Mouse (Mus musculus) heart, adult 2 months (tissue): ENCODE results near the gene Ttc28. TPM values are rescaled to one million over a fixed set of nuclear protein-coding genes. Genes with fewer than 3 reads are reported as not detected.
A peak's percentile ranks its signal among the peaks of the same experiment; 100 is the strongest.

ENCODE experiments used
- DNase-seq, 2 experiments: peaks; one replicate each; pipeline ENCODE4 v3.0.0; 2021
- H3K27ac ChIP-seq: fragments of 200-600 bp; 2 replicates; pipeline ENCODE4 v1.8.1; 2022
- H3K27me3 ChIP-seq: fragments of 200-500 bp; 2 replicates; pipeline ENCODE4 v1.6.1; 2012; ENCODE audit warnings: mild to moderate bottlenecking, low read length, inconsistent platforms, mixed read lengths; ENCODE audit not compliant: control insufficient read depth, insufficient read depth
- H3K36me3 ChIP-seq: fragments of 200-500 bp; 2 replicates; pipeline ENCODE4 v1.6.1; 2012; ENCODE audit warnings: low read length, inconsistent platforms; ENCODE audit not compliant: control insufficient read depth, insufficient read depth
- H3K4me1 ChIP-seq: fragments of 200-500 bp; 2 replicates; pipeline ENCODE4 v1.6.1; 2011; ENCODE audit warnings: low read length; ENCODE audit not compliant: control insufficient read depth, insufficient read depth
- H3K4me3 ChIP-seq: fragments of 200-600 bp; 2 replicates; pipeline ENCODE4 v1.8.1; 2022
- H3K79me2 ChIP-seq: fragments of 200-500 bp; replicated peaks from 2 replicates; pipeline ENCODE4 v1.6.1; 2012; ENCODE audit warnings: mild to moderate bottlenecking, inconsistent platforms, low read length, moderate library complexity, mixed read lengths; ENCODE audit not compliant: control insufficient read depth, insufficient read depth
- H3K9ac ChIP-seq: fragments of 200-500 bp; 2 replicates; pipeline ENCODE4 v1.6.1; 2012; ENCODE audit warnings: low read depth, mild to moderate bottlenecking, control low read depth, inconsistent platforms, low read length, mixed read lengths
- CTCF ChIP-seq: fragments of 200-600 bp; IDR thresholded peaks from 2 replicates; pipeline ENCODE4 v1.8.1; 2022; ENCODE audit warnings: antibody characterized with exemption, mild to moderate bottlenecking, moderate library complexity
- EP300 ChIP-seq: fragments of 200-500 bp; IDR thresholded peaks from 2 replicates; pipeline ENCODE4 v1.6.1; 2011; ENCODE audit warnings: low read depth, low read length, control low read depth; ENCODE audit not compliant: insufficient read depth
- POLR2A ChIP-seq: fragments of 200-500 bp; IDR thresholded peaks from 2 replicates; pipeline ENCODE4 v1.6.1; 2011; ENCODE audit warnings: mild to moderate bottlenecking, low read depth, low read length, control low read depth; ENCODE audit not compliant: insufficient read depth
- WGBS: fragments of 180-500 bp; shearing (Covaris S2); methylation state at CpG from one replicate; pipeline ENCODE4 v1.1.7; 2018; 5-methylcytosine and 5-hydroxymethylcytosine counted together
- intact Hi-C: fragments of 180-260 bp; cut with DNase I; formaldehyde crosslinking; loops from one replicate; pipeline ENCODE4 v1.15.1; 2025
- polyA plus RNA-seq: library from polyadenylated mRNA; depleted of rRNA; stranded (reverse); fragments of >200 nt; gene quantifications from 2 replicates; pipeline ENCODE4 v1.2.3, GENCODE M21; 2012
- total RNA-seq, 2 experiments: library from RNA; stranded (reverse); gene quantifications; 2 replicates each; pipeline ENCODE4 v1.2.3; 2021

The Ttc28 gene
- total and polyA plus RNA-seq, 3 experiments, result 7.2 to 15.0 (median 12.3) TPM

DNA sequence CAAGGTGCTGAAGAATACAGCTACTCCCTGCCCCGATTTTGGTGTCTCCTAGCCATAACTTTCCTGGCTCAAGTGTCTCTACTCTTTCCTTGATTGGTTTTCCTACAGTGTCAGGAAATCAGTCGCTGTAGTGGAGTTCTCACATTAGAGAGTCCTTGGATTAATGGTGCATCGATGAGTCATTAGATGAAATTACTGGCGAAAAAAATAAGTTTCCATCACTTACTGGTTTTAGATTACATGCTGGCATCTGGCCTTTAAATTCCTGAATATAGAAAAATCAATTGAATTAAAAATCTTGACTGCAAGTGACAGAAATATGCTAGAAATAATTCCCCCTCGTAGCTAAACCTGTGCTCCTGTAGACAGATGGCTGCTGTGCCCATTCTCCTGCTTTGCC lies 168.4 kb downstream of the Ttc28 start:
- DNase-seq, result no peak
- Histone ChIP-seq H3K79me2 (no peaks in the 10 kb centered on the region; the same call in 1 of the 2 replicates), H3K27me3 (no peaks in the 10 kb centered on the region), H3K4me3 (no peak overlapping the region), H3K9ac (no peak overlapping the region), H3K36me3 (peaks cover 6% of the 10 kb centered on the region), H3K27ac (no peak overlapping the region), H3K4me1 (peaks cover 29% of the 10 kb centered on the region)
- WGBS, result 58% methylated on average over 5 of the region's 5 CpGs
- TF ChIP-seq EP300 (no peak), POLR2A (no peak), CTCF (no peak)
- intact Hi-C loops, result no loop called here

DNA sequence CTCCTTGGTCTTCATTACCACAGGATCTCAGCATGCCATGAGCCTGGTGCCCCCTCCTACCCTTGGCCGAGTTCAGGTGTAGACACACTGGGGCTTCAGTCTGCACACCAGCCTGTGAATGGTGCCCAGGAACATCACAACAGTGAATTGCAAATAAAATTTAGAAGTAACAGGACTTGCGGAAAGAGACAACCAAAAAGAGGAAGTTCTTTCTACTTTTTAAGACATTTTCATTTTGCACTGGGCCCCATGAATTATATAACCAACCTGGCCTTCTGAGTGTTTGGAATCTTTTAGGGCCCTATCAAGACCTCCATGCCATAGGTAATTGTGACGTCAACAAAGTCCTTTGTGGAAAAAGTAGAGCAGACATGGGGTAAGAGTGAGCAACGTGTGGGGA lies 170.0 kb downstream of the Ttc28 start:
- TF ChIP-seq CTCF (no peak), POLR2A (no peak), EP300 (no peak)
- H3K36me3 ChIP-seq, result no peaks in the 10 kb centered on the region
- H3K27ac ChIP-seq, result no peak overlapping the region
- H3K79me2 ChIP-seq, result no peaks in the 10 kb centered on the region; the same call in 1 of the 2 replicates
- 87% methylated on average over 4 of the region's 4 CpGs for WGBS
- intact Hi-C loops, result no loop called here
- H3K27me3 ChIP-seq, result no peaks in the 10 kb centered on the region
- H3K9ac ChIP-seq, result no peak overlapping the region
- DNase-seq, result no peak
- H3K4me1 ChIP-seq, result peaks cover 20% of the 10 kb centered on the region
- H3K4me3 ChIP-seq, result no peak overlapping the region

DNA sequence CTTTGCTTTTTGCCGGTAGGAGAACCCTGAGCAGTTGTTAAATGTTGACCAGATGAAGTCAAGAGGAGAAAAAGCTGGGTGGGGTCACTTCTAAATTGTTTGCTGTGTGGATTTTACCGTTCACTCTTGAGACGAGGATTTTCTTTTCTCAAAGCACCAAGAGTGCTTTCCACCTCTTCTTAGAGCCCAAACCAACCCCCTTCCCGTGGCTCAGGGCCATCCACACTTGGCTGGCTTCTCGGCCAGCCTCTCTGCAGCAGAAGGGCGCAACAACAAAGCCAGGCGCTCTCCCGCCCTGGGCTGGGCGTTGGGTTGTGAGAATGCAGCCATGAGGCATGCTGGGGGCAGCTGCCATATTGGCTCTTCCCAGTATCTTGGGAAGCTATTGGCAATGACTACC lies 170.5 kb downstream of the Ttc28 start:
- no peak for TF ChIP-seq POLR2A
- no peak for TF ChIP-seq CTCF
- TF ChIP-seq EP300, result no peak
- Histone ChIP-seq H3K9ac (no peak overlapping the region), H3K79me2 (no peaks in the 10 kb centered on the region; the same call in 1 of the 2 replicates), H3K27ac (no peak overlapping the region; the same call in 1 of the 2 replicates), H3K36me3 (no peaks in the 10 kb centered on the region), H3K4me3 (no peak overlapping the region), H3K4me1 (peaks cover 20% of the 10 kb centered on the region), H3K27me3 (no peaks in the 10 kb centered on the region)
- WGBS, result 62% methylated on average over 9 of the region's 9 CpGs
- peak; percentile 36 to 51 for DNase-seq
- intact Hi-C loops, result no loop called here

DNA sequence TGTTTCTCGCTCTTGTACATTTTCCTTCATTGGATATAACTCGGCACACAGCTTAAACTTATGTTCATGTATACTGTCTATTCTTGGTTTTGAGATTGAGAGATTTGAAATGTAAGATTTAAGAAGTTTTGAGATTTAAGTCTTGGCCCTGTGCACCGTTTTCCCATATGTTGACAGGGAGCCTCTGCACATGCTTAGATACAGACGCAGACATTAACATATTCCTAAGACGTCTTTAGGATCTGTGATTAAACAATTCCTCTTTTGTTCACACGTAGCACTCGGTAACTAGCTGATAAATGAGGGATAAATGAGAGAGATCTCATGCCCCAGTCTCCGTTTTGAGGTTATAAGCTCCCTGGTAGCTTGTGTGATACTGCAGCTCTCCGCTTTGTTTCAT lies 174.8 kb downstream of the Ttc28 start:
- no peaks in the 10 kb centered on the region for H3K36me3 ChIP-seq
- H3K27ac ChIP-seq, result no peak overlapping the region
- TF ChIP-seq CTCF (no peak), EP300 (no peak), POLR2A (no peak)
- no peak for DNase-seq
- no peak overlapping the region for H3K9ac ChIP-seq
- H3K79me2 ChIP-seq, result no peaks in the 10 kb centered on the region; the same call in 1 of the 2 replicates
- WGBS, result 72% methylated on average over 9 of the region's 9 CpGs
- no peaks in the 10 kb centered on the region for H3K27me3 ChIP-seq
- H3K4me1 ChIP-seq, result peaks cover 17% of the 10 kb centered on the region
- intact Hi-C loops, result no loop called here
- no peak overlapping the region for H3K4me3 ChIP-seq

DNA sequence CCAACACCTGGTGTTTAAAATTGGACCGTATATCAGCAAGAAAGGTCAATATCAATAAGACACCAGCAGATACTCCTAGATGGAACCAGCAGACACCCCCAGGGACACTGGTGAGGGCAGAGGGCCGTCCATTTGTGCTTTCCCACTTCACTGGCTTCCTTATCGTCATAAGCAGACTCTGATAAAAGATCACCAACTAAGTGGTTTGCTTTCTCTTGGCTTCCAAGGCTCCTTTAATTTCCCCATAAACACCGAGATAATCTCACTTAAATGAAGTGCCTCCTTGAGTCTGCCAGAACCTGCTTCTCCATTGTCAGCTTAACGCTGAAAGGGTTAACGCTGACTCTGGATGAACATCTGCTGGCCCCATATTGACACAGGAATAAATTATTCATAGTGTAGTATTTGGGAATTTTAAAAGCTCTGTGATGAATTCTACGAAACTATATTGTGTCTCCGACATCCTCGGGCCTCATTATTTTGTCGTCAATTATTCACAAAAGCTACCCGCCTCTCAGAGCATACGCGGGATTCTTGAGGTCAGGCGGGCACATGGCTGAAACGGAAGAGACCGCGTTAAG lies 175.3 kb downstream of the Ttc28 start:
- Histone ChIP-seq H3K27ac (no peak overlapping the region), H3K27me3 (no peaks in the 10 kb centered on the region), H3K79me2 (no peaks in the 10 kb centered on the region; the same call in 1 of the 2 replicates), H3K4me1 (peaks cover 17% of the 10 kb centered on the region), H3K9ac (no peak overlapping the region), H3K4me3 (no peak overlapping the region), H3K36me3 (no peaks in the 10 kb centered on the region)
- TF ChIP-seq POLR2A, result no peak
- no peak for TF ChIP-seq CTCF
- TF ChIP-seq EP300, result no peak
- no peak for DNase-seq
- 73% methylated on average over 17 of the region's 17 CpGs for WGBS
- intact Hi-C loops, result loop anchor here (5.0 kb wide), 1 partner anchor 73 kb away; no protein-coding TSS in a partner anchor

DNA sequence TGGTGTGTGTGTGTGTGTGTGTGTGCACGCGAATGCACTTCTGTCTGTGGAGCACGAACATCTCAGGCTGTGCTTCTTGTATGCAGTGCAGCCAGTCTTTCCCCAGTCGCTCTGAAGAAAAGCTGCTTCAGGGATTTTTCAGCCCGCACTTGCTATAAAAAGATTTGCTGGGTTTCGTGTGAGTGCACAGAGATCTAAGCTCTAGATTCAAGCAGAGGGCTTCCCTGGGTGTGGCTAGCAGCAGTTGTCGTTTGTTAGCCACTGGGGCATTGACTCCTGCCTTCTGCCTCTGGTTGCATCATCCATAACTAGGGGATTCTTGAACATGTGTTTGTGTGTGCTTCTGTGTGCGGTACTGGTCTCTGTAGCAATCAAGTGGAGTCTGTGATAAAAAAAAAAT lies 175.9 kb downstream of the Ttc28 start:
- Histone ChIP-seq H3K27me3 (no peaks in the 10 kb centered on the region), H3K4me1 (peaks cover 15% of the 10 kb centered on the region), H3K9ac (no peak overlapping the region), H3K36me3 (no peaks in the 10 kb centered on the region), H3K27ac (no peak overlapping the region), H3K4me3 (no peak overlapping the region), H3K79me2 (no peaks in the 10 kb centered on the region; the same call in 1 of the 2 replicates)
- TF ChIP-seq CTCF (no peak), EP300 (no peak), POLR2A (no peak)
- DNase-seq, result peak in 1 of 2 experiments; percentile 32
- 66% methylated on average over 8 of the region's 8 CpGs for WGBS
- intact Hi-C loops, result loop anchor here (5.0 kb wide), 1 partner anchor 73 kb away; no protein-coding TSS in a partner anchor
